Mouse (Mus musculus) erythroblast, adult 5-6 weeks (primary cell): ENCODE measurements around the gene Adad1. TPM values are rescaled to one million over a fixed set of nuclear protein-coding genes. Genes with fewer than 3 reads are reported as not detected.

Experiments
- ATAC-seq: replicated peaks from 2 replicates; pipeline ENCODE4 v1.8.0; 2016; ENCODE audit warnings: moderate number of reproducible peaks, mild to moderate bottlenecking, moderate TSS enrichment, inconsistent platforms; ENCODE audit not compliant: poor library complexity, low FRiP score, severe bottlenecking
- total RNA-seq, 2 experiments: library from RNA; stranded (forward) in 1 of 2; stranded (reverse) in 1 of 2; fragments of 150-400 nt in 1 of 2; fragments of 200-764, 138-1000 nt in 1 of 2; gene quantifications; 2 replicates each; pipeline versions ENCODE4 v1.2.3 to v1.2.4; 2015 to 2017; ENCODE audit warnings: low replicate concordance in 2 of 2

Adad1 gene
- total RNA-seq (2015; ENCODE audit: low replicate concordance) (0.63 TPM in 1 of 2 replicates, not detected in the other), total RNA-seq (2017; ENCODE audit: low replicate concordance) (not detected in 2 replicates)

DNA sequence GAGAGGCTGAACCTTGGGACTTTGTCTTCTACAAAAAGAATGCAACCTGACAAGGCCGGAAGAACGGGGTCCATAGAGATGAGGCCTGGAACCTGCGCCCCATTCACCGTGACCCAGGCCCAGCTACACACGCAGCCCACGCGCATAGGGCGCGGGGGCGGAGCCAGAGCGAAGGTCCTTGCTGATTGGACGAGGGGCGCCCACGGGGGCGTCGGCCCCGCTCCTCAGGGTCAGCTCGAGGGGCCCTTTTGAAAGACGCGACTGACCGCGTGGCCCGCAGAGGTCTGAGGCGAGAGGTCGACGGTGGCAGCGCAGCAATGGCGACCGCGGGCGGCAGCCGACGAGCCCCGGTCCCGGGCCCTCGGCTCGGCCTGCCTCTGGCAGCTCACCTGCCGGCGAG lies at the start of gene Adad1:
TSS of gene Adad1 (plus strand) at position 122 of the 400 bp plus-strand sequence.
- no peak for ATAC-seq

- ATAC-seq, result no peak
Measured at GRCm38 (mm10) chr3:37037979-37038378, 25.3 kb upstream of the Adad1 start.

- no peak for ATAC-seq
Measured at GRCm38 (mm10) chr3:37039811-37040210, 23.5 kb upstream of the Adad1 start.

DNA sequence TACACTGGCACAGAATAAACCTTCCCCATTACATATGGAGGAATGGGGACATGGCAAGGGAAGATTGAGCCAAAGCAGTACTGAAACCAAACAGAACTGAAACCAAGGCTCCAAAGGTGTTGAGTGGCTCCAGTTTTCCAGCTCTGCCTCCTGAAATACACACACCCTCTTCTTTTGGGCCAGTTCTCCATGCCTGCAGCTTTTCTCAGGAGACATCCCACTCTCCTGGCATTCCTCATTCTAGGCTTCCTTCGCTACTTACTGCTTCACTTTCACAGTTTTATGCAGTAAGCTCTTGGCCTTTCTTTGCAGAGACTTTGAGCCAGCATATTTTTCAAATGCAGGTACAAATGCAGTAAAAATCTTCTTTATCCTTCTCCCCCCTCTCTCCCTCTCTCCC lies 11.8 kb upstream of the Adad1 start:
- no peak for ATAC-seq

DNA sequence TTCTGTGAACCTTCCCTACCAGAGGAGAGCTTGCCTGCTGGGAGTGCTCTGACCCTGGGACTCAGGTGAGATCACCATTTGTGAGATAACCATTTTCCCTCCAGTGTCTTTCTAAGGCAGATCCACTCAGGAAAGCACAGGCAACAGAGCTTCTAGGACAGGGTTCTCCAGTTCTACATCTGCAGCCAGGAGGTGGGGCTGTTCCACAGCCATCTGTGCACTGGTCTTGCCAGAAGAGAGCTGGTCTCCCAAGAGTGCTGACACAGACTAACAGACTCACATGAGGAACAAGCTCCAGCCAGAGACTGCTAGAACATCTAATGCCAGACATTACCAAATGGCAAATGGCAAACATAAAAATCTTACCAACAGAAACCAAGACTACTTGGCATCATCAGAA lies 9.9 kb downstream of the Adad1 start:
- ATAC-seq, result no peak

DNA sequence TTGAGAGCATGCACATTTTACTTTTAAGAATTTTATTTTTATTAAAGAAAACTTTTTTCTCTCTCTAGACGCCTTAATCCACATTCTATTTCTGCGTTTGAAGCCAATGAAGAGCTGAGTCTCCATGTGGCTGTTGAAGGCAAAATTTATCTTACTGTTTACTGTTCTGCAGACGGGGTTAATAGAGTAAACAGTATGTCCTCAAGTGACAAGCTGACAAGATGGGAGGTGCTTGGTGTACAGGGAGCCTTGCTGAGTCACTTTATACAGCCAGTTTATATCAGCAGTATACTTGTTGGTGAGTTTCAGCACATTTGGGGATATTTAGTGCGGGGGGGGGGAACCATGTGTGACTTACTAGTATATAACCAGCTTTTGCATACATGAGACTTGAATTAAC lies 21.5 kb downstream of the Adad1 start:
- no peak for ATAC-seq

DNA sequence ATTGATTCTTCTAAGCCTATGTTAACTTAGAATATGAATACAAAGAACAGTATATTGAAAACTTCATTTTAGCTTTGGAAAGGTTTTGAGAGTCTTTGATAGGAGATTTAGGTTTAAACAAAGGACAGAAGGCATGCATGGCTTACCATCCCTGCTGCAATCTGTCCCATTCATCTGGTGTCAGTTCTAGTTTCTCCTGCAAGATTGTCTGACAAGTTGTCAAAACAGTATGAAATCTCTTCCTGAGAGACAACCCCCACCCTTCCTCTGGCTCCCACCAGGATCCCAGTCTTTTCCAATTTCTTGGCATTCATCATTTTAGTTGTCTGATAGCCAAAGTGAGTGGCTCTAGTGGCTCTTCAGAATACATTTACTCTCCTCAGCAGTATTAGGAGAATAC lies 27.4 kb downstream of the Adad1 start:
- ATAC-seq, result no peak

- no peak for ATAC-seq
Measured at GRCm38 (mm10) chr3:37125655-37126054, 62.3 kb downstream of the Adad1 start, which contains the start of gene Il2. Gene Il2, minus strand, starts transcription at chr3:37125959.

GRCm38 (mm10) chr3:37126162-37126561 lies 62.8 kb downstream of the Adad1 start:
- no peak for ATAC-seq

GRCm38 (mm10) chr3:37128269-37128668 lies 64.9 kb downstream of the Adad1 start:
- no peak for ATAC-seq

GRCm38 (mm10) chr3:37129063-37129462 lies 65.7 kb downstream of the Adad1 start:
- ATAC-seq, result no peak

DNA sequence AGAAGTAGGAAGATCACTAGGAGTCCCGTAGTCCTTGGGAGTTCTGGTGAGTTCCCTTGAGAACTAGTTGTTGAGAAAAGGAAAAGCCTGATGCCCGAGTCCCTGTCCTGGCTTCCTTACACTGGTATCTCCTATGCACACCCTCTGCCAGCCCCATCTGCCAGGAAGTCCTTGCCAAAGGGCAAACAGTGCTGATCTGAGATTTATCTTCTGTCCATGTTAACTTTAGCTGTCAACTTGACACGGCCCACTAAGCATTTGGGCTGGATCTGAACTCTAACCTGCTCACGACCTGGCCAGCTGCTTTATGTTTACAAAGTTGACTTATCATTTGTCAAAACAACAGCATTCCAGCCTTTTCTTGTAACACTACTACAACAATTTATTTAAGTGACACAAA lies 73.9 kb downstream of the Adad1 start:
- ATAC-seq, result no peak

- no peak for ATAC-seq
Measured at GRCm38 (mm10) chr3:37139192-37139591, 75.9 kb downstream of the Adad1 start.

GRCm38 (mm10) chr3:37140168-37140906 lies 77.0 kb downstream of the Adad1 start:
- ATAC-seq, result no peak

DNA sequence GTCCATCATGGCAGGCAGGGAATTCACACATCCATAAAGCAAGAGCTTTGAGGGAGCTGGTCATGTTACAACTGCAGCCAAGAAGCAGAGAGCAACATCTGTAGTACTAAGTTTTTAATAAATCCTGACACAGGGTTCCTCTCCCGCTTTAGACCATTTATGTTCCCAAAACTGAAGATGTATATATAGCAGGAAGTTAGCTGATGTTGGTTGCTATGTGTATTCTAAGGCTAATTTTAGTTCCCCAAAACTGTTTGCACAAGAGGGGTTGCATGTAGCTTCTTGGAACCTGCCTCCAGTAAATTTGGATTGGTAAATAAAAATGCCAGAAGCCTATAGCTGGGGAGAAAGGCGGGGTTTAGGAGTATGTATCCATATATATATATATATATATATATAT lies 78.5 kb downstream of the Adad1 start:
- ATAC-seq, result no peak

DNA sequence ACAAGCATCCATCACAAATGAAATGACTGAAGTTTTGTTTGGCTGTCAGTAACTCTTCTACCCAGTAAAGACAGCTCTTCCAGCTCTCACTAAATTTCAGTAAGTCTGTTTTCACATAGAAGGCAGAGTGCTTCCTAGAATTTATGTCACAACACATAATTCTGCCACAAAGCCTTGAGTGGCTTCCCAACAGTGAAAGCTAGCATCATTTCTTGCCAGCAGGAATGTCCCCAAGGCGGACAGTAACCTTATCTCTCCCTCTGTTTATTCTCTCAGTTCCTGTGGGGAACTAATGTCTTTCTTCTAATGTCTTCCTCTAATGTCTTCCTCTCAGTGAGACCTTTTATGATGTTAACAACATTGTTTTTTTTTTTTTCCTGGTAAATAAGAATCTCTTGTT lies 81.7 kb downstream of the Adad1 start:
- no peak for ATAC-seq

GRCm38 (mm10) chr3:37146406-37146805 lies 83.1 kb downstream of the Adad1 start:
- ATAC-seq, result no peak

DNA sequence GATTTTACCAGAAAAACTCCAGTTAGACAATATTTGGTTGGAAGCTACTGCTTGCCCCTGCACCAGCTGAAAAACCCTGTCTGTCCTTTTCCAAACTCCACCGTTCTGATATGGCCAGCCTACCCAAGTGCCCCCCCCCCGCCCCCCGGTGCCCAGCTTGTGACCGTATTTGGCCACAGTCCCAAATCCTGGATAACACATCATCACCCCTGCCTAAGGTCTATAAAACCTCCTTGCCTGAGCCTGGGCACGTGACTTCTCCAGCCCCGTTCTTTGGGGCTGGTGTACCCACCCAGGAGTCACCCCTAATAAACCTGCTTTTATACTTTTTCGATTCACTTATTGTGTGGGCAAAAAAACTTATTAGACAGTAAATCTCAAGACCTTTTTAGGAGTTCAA lies 83.5 kb downstream of the Adad1 start:
- no peak for ATAC-seq

DNA sequence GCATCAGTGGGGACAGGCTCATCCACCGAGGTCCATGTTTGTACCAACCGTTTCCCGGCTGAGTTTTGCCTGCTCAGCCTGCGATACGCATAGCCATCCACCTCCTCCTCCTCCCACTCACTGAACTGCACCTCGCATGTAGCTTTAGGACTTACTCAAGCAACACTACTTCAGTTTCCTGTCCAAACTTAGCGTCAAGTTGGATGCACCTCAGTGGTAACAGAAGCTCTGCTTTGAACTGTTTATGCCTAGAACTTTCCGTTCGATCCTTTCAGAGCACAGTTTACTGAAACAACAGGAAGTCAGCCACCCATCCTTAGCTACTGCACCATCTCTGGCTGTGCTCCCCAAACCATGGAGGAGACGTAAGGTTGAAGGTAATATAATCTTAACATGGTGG lies 88.9 kb downstream of the Adad1 start:
- ATAC-seq, result no peak

- no peak for ATAC-seq
Measured at GRCm38 (mm10) chr3:37153004-37153403, 89.7 kb downstream of the Adad1 start.

- ATAC-seq, result no peak
Measured at GRCm38 (mm10) chr3:37154396-37154795, 91.1 kb downstream of the Adad1 start.

GRCm38 (mm10) chr3:37157082-37157481 lies 93.8 kb downstream of the Adad1 start:
- ATAC-seq, result no peak
